Mouse (Mus musculus) erythroblast, embryonic 14.5 days (primary cell): Measurements from ENCODE around the gene Negr1. TPM values are rescaled to one million over a fixed set of nuclear protein-coding genes. Genes with fewer than 3 reads are reported as not detected.

Source experiments
- H3K27me3 ChIP-seq: 2 replicates; pipeline ENCODE4 v1.6.1; 2012; ENCODE audit warnings: inconsistent platforms; ENCODE audit not compliant: control insufficient read depth
- H3K36me3 ChIP-seq: 2 replicates; pipeline ENCODE4 v1.6.1; 2012; ENCODE audit warnings: mild to moderate bottlenecking, inconsistent platforms; ENCODE audit not compliant: control insufficient read depth
- H3K4me1 ChIP-seq: 2 replicates; pipeline ENCODE4 v1.6.1; 2012; ENCODE audit warnings: inconsistent platforms; ENCODE audit not compliant: control insufficient read depth
- H3K4me3 ChIP-seq: replicated peaks from 2 replicates; pipeline ENCODE3; 2012; ENCODE audit warnings: moderate library complexity, mild to moderate bottlenecking, inconsistent platforms
- H3K9me3 ChIP-seq: 2 replicates; pipeline ENCODE4 v1.6.1; 2012; ENCODE audit warnings: low read length, inconsistent platforms, mixed read lengths; ENCODE audit not compliant: control insufficient read depth
- GATA1 ChIP-seq: IDR thresholded peaks from 2 replicates; pipeline ENCODE4 v1.6.1; 2012; ENCODE audit warnings: low read length, inconsistent platforms, mixed read lengths
- TAL1 ChIP-seq: IDR thresholded peaks from 3 replicates; pipeline ENCODE4 v1.6.1; 2012; ENCODE audit warnings: low read length, inconsistent platforms, mixed read lengths
- polyA plus RNA-seq: library from polyadenylated mRNA; stranded (reverse); fragments of >175 nt; gene quantifications from 2 replicates; pipeline ENCODE4 v1.2.3, GENCODE M21; 2012

The Negr1 gene
- polyA plus RNA-seq, 1 experiment, result 0.02 TPM

GRCm38 (mm10) chr3:156809836-156810235 lies 248.2 kb downstream of the Negr1 start:
- no peaks in the 10 kb centered on the region for H3K4me1 ChIP-seq
- no peak for TF ChIP-seq TAL1
- TF ChIP-seq GATA1, result no peak
- H3K36me3 ChIP-seq, result no peaks in the 10 kb centered on the region
- no peak overlapping the region for H3K4me3 ChIP-seq
- H3K9me3 ChIP-seq, result peaks cover 6% of the 10 kb centered on the region
- no peaks in the 10 kb centered on the region for H3K27me3 ChIP-seq

GRCm38 (mm10) chr3:156816938-156817337 lies 255.3 kb downstream of the Negr1 start:
- H3K36me3 ChIP-seq, result no peaks in the 10 kb centered on the region
- no peaks in the 10 kb centered on the region for H3K27me3 ChIP-seq
- H3K4me3 ChIP-seq, result no peak overlapping the region
- no peaks in the 10 kb centered on the region; the same call in 1 of the 2 replicates for H3K9me3 ChIP-seq
- TF ChIP-seq TAL1 (no peak), GATA1 (no peak)
- no peaks in the 10 kb centered on the region for H3K4me1 ChIP-seq

GRCm38 (mm10) chr3:156817452-156817851 lies 255.9 kb downstream of the Negr1 start:
- H3K4me1 ChIP-seq, result no peaks in the 10 kb centered on the region
- no peak overlapping the region for H3K4me3 ChIP-seq
- H3K36me3 ChIP-seq, result no peaks in the 10 kb centered on the region
- no peaks in the 10 kb centered on the region for H3K27me3 ChIP-seq
- TF ChIP-seq GATA1 (no peak), TAL1 (no peak)
- H3K9me3 ChIP-seq, result no peaks in the 10 kb centered on the region; the same call in 1 of the 2 replicates

GRCm38 (mm10) chr3:156823039-156823438 lies 261.4 kb downstream of the Negr1 start:
- Histone ChIP-seq H3K27me3 (no peaks in the 10 kb centered on the region), H3K9me3 (no peaks in the 10 kb centered on the region), H3K4me3 (no peak overlapping the region), H3K36me3 (no peaks in the 10 kb centered on the region), H3K4me1 (no peaks in the 10 kb centered on the region)
- no peak for TF ChIP-seq GATA1
- no peak for TF ChIP-seq TAL1

- Histone ChIP-seq H3K36me3 (no peaks in the 10 kb centered on the region), H3K9me3 (no peaks in the 10 kb centered on the region), H3K4me1 (no peaks in the 10 kb centered on the region), H3K4me3 (no peak overlapping the region), H3K27me3 (no peaks in the 10 kb centered on the region)
- no peak for TF ChIP-seq TAL1
- no peak for TF ChIP-seq GATA1
These were observed 272.3 kb downstream of the Negr1 start for GRCm38 (mm10) chr3:156833920-156834319.

- TF ChIP-seq GATA1 (no peak), TAL1 (no peak)
These were observed 277.0 kb downstream of the Negr1 start for GRCm38 (mm10) chr3:156838550-156838949.

GRCm38 (mm10) chr3:156848385-156848784 lies 286.8 kb downstream of the Negr1 start:
- H3K27me3 ChIP-seq, result no peaks in the 10 kb centered on the region
- no peaks in the 10 kb centered on the region for H3K4me1 ChIP-seq
- no peak overlapping the region for H3K4me3 ChIP-seq
- H3K9me3 ChIP-seq, result peaks cover 2% of the 10 kb centered on the region; the same call in 1 of the 2 replicates
- H3K36me3 ChIP-seq, result no peaks in the 10 kb centered on the region
- TF ChIP-seq TAL1, result no peak
- no peak for TF ChIP-seq GATA1

More at GRCm38 (mm10) chr3:156838550-156838949, 277.0 kb downstream of the Negr1 start:
- no peaks in the 10 kb centered on the region for H3K9me3 ChIP-seq
- H3K27me3 ChIP-seq, result no peaks in the 10 kb centered on the region
- H3K4me3 ChIP-seq, result no peak overlapping the region
- H3K4me1 ChIP-seq, result no peaks in the 10 kb centered on the region
- no peaks in the 10 kb centered on the region for H3K36me3 ChIP-seq

DNA sequence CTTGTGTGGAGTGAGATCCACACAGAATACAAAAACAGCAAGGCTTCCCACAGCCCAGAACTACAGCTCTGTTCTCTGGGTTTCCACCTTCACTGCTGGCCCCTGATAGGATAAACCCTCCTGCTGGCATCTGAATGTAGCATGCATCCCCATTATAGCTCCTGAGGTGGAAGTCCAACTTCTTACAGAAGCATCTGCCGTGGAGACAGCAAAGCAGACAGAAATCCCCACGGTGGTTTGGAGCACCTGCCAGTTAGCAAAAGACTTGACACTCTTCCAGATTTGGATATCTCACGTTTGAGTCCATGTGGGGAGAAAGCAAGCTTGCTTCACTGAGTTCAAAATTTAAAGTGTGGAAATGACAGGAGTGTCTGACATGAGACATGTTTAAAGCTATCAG lies 290.3 kb downstream of the Negr1 start:
- H3K27me3 ChIP-seq, result no peaks in the 10 kb centered on the region
- no peaks in the 10 kb centered on the region for H3K4me1 ChIP-seq

DNA sequence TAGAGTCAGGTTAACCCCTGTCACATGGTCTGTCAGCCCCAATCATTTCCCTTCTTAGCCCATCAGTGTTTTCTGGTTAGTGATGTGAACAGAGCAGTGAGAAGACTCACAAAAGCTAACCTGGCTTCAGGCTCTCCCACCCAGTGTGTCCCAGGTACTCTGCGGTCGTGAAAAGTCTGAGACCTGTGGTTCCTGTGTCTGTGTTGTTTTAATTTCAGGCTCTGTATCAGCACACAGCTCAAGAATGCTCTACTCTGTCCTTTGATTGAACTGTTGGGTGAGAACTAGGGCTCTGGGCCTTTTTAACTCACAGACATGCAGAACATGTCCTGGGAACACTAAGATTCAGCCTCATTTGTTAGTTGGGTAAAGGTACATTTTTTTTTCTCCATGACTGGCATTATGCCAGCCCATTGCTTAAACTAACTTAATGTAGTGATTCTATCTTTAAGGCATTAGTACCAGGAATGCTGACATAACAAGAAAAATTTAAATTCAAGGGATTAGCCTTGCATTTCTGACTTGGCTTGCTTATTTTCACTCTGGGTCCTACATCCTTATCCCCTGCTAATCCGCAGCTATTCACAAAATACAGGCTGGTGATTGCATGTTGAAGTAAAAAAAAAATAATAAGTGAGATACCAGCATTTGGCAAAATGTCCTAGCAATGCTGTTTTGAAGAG lies 308.8 kb downstream of the Negr1 start:
- no peaks in the 10 kb centered on the region for H3K9me3 ChIP-seq
- H3K4me3 ChIP-seq, result no peak overlapping the region
- H3K27me3 ChIP-seq, result no peaks in the 10 kb centered on the region
- TF ChIP-seq TAL1 (no peak), GATA1 (no peak)
- no peaks in the 10 kb centered on the region for H3K36me3 ChIP-seq
- H3K4me1 ChIP-seq, result no peaks in the 10 kb centered on the region

More for the DNA sequence above, 290.3 kb downstream of the Negr1 start:
- Histone ChIP-seq H3K36me3 (no peaks in the 10 kb centered on the region), H3K9me3 (peaks cover 2% of the 10 kb centered on the region; the same call in 1 of the 2 replicates), H3K4me3 (no peak overlapping the region)
- no peak for TF ChIP-seq TAL1
- TF ChIP-seq GATA1, result no peak

- TF ChIP-seq GATA1 (no peak), TAL1 (no peak)
- Histone ChIP-seq H3K4me3 (no peak overlapping the region), H3K4me1 (no peaks in the 10 kb centered on the region), H3K9me3 (no peaks in the 10 kb centered on the region), H3K27me3 (no peaks in the 10 kb centered on the region), H3K36me3 (no peaks in the 10 kb centered on the region)
These were observed 309.3 kb downstream of the Negr1 start for GRCm38 (mm10) chr3:156870922-156871257.
